Mouse (Mus musculus) cerebellum, adult (tissue): ENCODE data around the gene Rabl2.

Experiments used
- ATAC-seq: cut with Nextera tagmentation; 2 replicates; pipeline ENCODE4 v1.9.2; 2017; ENCODE audit warnings: mild to moderate bottlenecking, moderate library complexity, mixed read lengths; ENCODE audit not compliant: insufficient number of reproducible peaks, low FRiP score, low TSS enrichment

The Rabl2 gene

DNA sequence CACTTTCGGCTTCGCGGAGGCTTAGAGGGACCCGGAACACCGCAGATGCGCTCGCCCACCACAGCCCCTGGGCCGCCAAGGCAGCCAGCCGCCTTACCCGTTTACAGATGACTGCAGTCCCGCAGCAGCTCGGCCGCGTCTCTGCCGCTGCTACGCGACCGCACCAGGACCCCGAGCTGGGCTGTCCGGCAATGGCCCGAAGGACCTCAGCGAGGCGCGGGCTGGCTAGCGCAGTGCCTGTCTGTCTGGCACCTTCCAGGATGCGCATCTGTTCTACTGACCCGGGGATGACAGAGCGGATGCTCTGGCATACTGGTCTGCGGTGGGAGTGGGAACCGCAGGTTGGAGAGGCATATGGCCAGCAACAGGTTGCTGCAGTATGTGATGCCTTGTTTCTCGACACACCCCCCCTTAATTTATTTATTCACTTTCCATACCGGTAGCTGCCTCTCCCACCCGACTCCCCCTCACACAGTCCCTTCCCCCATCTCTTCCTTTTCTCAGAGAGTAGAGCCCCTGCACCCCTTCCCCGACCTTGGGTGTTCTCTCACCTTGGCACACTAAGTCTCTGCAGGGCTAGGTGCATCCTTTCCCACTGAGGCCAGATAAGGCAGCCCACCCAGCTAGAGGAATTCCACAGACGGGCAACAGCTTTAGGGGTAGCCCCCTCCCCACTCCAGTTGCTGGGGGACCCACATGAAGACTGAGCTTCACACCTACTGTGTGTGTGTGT, at the start of gene Rabl2:
Gene Rabl2 (minus strand): TSS at position 201 of the 733 bp plus-strand sequence.
- ATAC-seq: peak; percentile 94

DNA sequence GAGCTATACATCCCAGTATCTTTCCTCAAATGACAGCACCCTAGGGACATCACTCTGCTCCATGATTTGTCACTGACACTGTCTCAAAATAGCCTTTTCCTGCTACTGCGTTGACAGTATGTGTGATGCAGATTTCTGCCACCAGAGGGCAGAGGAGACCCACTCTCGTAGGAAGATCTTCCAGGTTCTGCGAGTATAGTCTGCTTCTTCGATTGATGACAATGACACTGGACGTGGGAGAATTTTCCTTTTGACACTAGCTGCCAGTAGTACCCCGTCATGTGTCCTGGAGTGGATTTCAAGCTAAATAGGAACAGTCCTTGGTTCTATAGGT, 31.9 kb upstream of the Rabl2 start:
- peak; percentile 68 for ATAC-seq

DNA sequence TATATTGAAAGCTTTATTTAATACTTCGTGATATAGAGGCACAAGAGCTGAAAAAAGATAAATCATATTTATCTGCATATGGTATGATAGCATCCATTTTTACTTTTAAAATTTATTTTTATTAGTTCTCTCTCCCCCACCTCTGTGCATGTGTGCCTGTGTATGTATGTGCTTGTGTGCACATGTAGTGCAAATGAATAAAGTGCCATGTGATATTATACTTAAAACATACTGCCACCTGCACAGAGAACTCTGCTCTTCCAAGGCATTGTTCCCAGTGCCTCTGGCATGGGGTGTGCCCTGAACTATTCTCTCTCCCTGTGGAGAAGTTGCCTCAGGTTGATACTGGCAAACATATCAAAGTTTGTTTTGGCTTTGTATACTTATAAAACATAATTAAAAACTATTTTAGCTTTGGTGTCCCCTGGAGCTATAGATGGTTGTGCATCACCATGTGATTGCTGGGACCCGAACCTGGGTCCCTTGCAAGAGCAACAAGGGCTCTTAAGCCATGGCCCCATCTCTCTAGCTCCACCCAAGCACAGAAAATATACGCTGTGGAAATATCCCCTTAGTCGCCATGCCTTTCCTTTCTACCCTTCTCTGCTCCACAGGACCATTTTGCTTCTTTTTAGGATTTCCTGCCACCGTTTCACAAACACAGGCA, 31.4 kb upstream of the Rabl2 start:
- no peak for ATAC-seq

- ATAC-seq: no peak
Measured at GRCm38 (mm10) chr15:89622312-89622958, 30.7 kb upstream of the Rabl2 start.

DNA sequence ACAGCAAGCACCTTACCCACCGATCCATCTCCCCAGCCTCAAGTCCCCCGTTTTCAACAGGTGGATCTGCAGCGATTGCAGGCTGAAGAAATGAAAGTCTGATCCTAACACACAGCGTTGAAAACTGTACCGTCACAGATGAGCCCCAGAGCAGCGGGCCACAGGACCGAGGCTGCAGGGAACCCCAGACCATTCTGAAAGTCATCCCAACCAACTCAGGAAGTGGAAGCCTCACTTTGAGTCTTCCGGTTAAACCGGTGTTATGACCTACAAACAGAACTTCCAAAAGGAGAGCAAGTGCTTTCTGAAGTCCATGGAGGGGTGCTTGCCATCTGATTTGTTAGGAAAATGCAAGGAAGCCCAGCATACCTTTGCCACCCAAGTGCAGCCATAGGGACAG, 16.2 kb upstream of the Rabl2 start:
- ATAC-seq: no peak

DNA sequence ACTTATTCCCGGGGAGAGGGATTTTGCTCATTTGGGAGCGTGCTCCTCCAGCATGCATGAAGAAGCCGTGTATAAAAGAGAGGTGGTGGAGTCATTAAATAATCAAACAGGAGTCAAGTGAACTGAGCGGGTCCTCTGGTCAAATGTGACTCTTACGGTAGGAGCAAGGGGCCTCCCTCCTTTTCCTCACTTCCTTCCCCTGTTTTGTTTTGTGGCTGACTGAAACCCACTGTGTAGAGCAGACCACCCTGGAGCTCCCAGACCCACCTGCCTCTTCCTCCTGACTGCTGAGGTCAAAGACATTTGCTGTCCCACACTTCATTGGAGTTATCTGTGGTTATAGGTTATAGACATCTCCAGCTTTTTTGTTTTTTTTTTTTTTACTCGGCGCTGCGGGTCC, 15.8 kb upstream of the Rabl2 start:
- no peak for ATAC-seq

GRCm38 (mm10) chr15:89605822-89606570, 14.3 kb upstream of the Rabl2 start:
- no peak for ATAC-seq

- no peak for ATAC-seq
Measured at GRCm38 (mm10) chr15:89592548-89592947, 825 bp upstream of the Rabl2 start.

DNA sequence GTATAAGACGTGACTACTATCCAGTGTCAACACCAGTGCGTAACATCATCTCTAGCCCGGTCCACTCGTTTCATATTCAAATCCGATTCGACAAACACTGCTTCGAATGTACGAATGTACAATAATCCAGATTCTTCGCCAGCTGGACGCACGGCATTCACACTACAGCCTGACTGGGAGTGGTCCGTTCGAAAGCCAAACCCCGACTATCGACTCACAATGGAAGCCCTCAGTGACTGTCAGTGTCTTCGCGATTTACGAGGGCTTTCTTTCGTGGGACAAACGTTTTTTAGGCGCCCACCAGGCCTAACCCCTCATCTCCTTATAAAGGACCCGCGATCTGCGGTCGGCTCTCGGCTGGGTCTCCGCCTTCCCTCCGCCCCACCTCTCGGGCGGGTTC, 406 bp downstream of the Rabl2 start:
- ATAC-seq: no peak

- ATAC-seq: no peak
Measured at GRCm38 (mm10) chr15:89589146-89589545, 2.6 kb downstream of the Rabl2 start.

GRCm38 (mm10) chr15:89585631-89586030, 6.1 kb downstream of the Rabl2 start:
- ATAC-seq: no peak

DNA sequence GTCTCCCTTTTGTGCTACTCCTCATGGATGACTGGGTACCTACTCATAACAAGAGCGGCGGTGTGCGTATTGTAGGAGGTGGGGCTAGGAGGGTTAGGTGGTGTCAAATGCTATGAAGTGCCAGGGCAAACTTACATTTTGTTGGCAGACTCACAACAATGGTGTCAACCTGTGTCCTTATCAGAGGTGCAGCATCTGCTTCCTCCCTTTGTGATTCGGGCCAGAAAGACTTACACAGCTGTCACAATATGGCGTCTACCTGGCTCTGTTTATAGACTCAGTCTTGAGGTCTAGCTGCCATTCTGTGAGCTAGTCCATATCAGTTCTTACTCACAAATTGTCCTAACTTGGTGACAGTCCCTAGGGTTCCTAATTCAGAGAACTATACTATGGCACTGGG, 6.6 kb downstream of the Rabl2 start:
- ATAC-seq: no peak

DNA sequence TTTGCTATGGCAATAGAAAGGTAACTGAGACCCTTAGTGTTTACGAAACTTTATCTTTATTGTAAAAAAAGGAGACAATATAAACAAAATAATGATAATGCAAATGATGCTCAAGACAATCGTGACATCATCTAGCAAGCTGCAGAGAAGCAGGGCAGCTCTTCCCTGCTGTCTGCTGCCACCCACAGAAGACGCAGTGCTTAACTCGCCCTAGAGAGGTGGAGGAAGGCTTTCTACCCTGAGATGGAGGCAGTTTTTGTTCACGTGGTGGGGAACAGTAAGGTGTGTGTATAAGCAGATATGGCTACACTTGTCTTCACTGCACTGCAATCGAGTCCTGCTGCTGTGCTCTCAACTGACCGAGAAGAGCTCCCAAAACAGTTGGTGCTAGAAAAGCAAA, 9.2 kb downstream of the Rabl2 start:
- no peak for ATAC-seq

- no peak for ATAC-seq
Measured at GRCm38 (mm10) chr15:89572147-89572546, 19.6 kb downstream of the Rabl2 start.

- ATAC-seq: no peak
Measured at GRCm38 (mm10) chr15:89568114-89568513, 23.6 kb downstream of the Rabl2 start, which contains the start of gene Acr. Gene Acr (plus strand): TSS chr15:89568326.

- no peak for ATAC-seq
Measured at GRCm38 (mm10) chr15:89559202-89559731, 32.5 kb downstream of the Rabl2 start.

GRCm38 (mm10) chr15:89557996-89558390, 33.7 kb downstream of the Rabl2 start:
- no peak for ATAC-seq

DNA sequence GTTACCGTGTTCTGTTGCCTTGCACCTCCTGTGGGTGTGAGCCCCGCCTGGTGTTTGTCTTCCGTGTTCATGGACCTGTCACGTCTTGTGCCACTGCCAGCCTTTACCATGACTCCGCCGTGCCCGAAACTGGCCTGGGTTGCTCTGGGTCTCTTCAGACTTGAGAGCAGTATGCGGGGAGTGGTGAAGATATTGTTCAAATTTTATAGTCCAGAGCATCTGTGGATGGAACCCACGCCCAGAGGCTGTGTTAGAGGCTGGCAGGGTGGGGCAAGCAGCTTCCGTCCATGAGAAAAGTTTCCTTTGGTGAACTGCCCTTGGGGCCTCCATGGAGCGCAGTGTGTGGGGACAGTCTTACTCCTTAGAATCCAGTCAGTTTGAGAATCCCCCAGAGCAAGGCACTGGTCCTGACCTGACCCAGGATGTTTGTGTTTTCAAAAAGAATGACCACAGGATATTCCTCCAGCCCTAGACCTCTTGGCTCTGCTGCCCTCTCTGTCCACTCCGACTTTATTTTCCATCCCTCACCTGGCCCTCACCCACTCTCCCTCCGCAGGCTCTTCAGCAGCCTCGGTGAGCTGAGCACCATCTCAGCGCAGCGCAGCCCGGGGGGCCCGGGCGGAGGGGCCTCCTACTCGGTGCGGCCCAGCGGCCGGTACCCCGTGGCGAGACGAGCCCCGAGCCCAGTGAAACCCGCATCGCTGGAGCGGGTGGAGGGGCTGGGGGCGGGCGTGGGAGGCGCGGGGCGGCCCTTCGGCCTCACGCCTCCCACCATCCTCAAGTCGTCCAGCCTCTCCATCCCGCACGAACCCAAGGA, 34.3 kb downstream of the Rabl2 start:
- ATAC-seq: 0 out of 2 replicates have a peak, but pooled peaks have one; percentile 3

GRCm38 (mm10) chr15:89556401-89557178, 35.1 kb downstream of the Rabl2 start:
- 0 out of 2 replicates have a peak, but pooled peaks have one; percentile 8 for ATAC-seq
